Mouse (Mus musculus): Measurements from ENCODE around the gene Wif1. TPM values are rescaled to one million over a fixed set of nuclear protein-coding genes. Genes with fewer than 3 reads are reported as not detected.

The Wif1 gene
- total RNA-seq (2014; fragmentation: Nextera tagmentation): not detected in 2 replicates
- 0.12 TPM in 1 of 2 replicates, not detected in the other for total RNA-seq (2017)
- polyA plus RNA-seq (2012): not detected in 2 replicates

- Histone ChIP-seq H3K4me1 (ENCODE audit: insufficient read depth, low read depth, low read length) (peaks cover 13% of the 10 kb centered on the region), H3K4me3 (ENCODE audit: low read depth, low read length) (peak within 1 kb of the TSS; percentile 67), H3K9me3 (replicated peaks) (no peaks in the 10 kb centered on the region), H3K27me3 (ENCODE audit: insufficient read depth, low read length) (peaks cover 12% of the 10 kb centered on the region), H3K36me3 (replicated peaks) (no peaks in the 10 kb centered on the region)
- DNase-seq (ENCODE audit: low spot score) (peak; percentile 38), ATAC-seq (ENCODE audit: extremely low read depth, insufficient number of reproducible peaks, low FRiP score, poor library complexity, severe bottlenecking) (peak; percentile 59; the same call in 1 of the 2 replicates)
- TF ChIP-seq CTCF (IDR thresholded peaks at IDR 0.05; ENCODE audit: low read depth, low read length) (peak; percentile 74; the same call in 1 of the 2 replicates), GATA1 (IDR thresholded peaks at IDR 0.05; ENCODE audit: borderline replicate concordance, low read length) (no peak), POLR2AphosphoS5 (IDR thresholded peaks at IDR 0.05; ENCODE audit: insufficient replicate concordance, low read depth, low read length) (no peak)
Measured at GRCm38 (mm10) chr10:121033826-121034568, at the start of gene Wif1. Gene Wif1 (plus strand): TSS chr10:121033960.

DNA sequence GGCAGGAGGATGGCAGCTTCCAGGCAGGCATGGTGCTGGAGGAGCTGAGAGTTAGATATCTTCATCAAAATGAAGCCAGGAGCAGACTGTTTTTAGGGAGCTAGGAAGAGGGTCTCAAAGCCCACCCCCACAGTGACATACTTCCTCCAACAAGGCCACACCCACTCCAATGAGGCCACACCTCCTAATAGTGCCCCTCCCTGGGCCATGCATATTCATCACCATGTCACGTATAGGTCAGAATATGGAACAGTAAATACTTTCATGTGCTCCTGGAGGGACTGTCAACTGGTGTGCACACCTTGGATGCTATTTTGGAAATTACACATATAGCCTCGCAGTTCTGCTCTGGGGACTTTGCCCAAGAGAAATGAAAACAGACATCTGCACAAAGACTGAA lies 31.6 kb upstream of the Wif1 start:
- ATAC-seq (ENCODE audit: extremely low read depth, insufficient number of reproducible peaks, low FRiP score, poor library complexity, severe bottlenecking): no peak
- no peak for DNase-seq (ENCODE audit: low spot score)
- no peaks in the 10 kb centered on the region for H3K4me1 ChIP-seq (ENCODE audit: insufficient read depth, low read depth, low read length)
- H3K36me3 ChIP-seq (replicated peaks): no peaks in the 10 kb centered on the region
- H3K9me3 ChIP-seq (replicated peaks): no peaks in the 10 kb centered on the region
- no peak overlapping the region for H3K4me3 ChIP-seq (ENCODE audit: low read depth, low read length)
- no peaks in the 10 kb centered on the region for H3K27me3 ChIP-seq (ENCODE audit: insufficient read depth, low read length)
- TF ChIP-seq GATA2 (IDR thresholded peaks at IDR 0.05; ENCODE audit: borderline replicate concordance, low read depth, low read length) (no peak), CTCF (IDR thresholded peaks at IDR 0.05; ENCODE audit: low read depth, low read length) (no peak), POLR2AphosphoS5 (IDR thresholded peaks at IDR 0.05; ENCODE audit: insufficient replicate concordance, low read depth, low read length) (no peak), GATA1 (IDR thresholded peaks at IDR 0.05; ENCODE audit: borderline replicate concordance, low read length) (no peak), TAL1 (conservative IDR thresholded peaks at IDR 0.05; ENCODE audit: low read depth, low read length) (no peak)

DNA sequence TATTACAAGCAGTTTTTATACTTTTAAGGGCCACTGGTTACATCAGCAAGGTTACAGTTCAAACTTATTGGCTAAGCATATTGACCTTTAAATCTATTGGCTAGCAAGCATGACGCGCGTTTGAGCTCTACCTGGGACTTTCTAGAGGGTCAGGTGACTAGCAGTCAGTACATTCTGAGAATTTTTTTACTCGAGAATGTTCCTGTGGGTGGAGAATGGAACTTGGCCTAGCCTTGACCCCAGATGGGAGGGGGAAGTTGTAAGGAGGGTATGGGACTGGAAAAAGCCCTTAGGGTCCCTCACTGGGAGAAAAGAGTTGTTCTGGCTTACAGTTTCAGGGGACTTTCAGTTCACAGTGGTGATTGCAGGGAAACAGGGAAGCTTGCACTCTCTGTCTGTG lies 22.3 kb upstream of the Wif1 start:
- no peak for DNase-seq (ENCODE audit: low spot score)
- Histone ChIP-seq H3K4me1 (ENCODE audit: insufficient read depth, low read depth, low read length) (no peaks in the 10 kb centered on the region), H3K9me3 (replicated peaks) (0 out of 2 replicates have a peak, but pooled peaks cover 4% of the 10 kb centered on the region), H3K4me3 (ENCODE audit: low read depth, low read length) (no peak overlapping the region), H3K27me3 (ENCODE audit: insufficient read depth, low read length) (no peaks in the 10 kb centered on the region), H3K36me3 (replicated peaks) (no peaks in the 10 kb centered on the region)
- ATAC-seq (ENCODE audit: extremely low read depth, insufficient number of reproducible peaks, low FRiP score, poor library complexity, severe bottlenecking): no peak
- TF ChIP-seq GATA1 (IDR thresholded peaks at IDR 0.05; ENCODE audit: borderline replicate concordance, low read length): no peak
- no peak for TF ChIP-seq POLR2AphosphoS5 (IDR thresholded peaks at IDR 0.05; ENCODE audit: insufficient replicate concordance, low read depth, low read length)
- no peak for TF ChIP-seq CTCF (IDR thresholded peaks at IDR 0.05; ENCODE audit: low read depth, low read length)
- TF ChIP-seq GATA2 (IDR thresholded peaks at IDR 0.05; ENCODE audit: borderline replicate concordance, low read depth, low read length): no peak
- TF ChIP-seq TAL1 (conservative IDR thresholded peaks at IDR 0.05; ENCODE audit: low read depth, low read length): no peak

GRCm38 (mm10) chr10:121016291-121016690 lies 17.5 kb upstream of the Wif1 start:
- 0 out of 2 replicates have a peak, but pooled peaks cover 4% of the 10 kb centered on the region for H3K9me3 ChIP-seq (replicated peaks)
- no peaks in the 10 kb centered on the region for H3K36me3 ChIP-seq (replicated peaks)
- no peak overlapping the region for H3K4me3 ChIP-seq (ENCODE audit: low read depth, low read length)
- H3K27me3 ChIP-seq (ENCODE audit: insufficient read depth, low read length): no peaks in the 10 kb centered on the region
- TF ChIP-seq GATA1 (IDR thresholded peaks at IDR 0.05; ENCODE audit: borderline replicate concordance, low read length): no peak
- no peak for TF ChIP-seq POLR2AphosphoS5 (IDR thresholded peaks at IDR 0.05; ENCODE audit: insufficient replicate concordance, low read depth, low read length)
- TF ChIP-seq TAL1 (conservative IDR thresholded peaks at IDR 0.05; ENCODE audit: low read depth, low read length): no peak
- TF ChIP-seq GATA2 (IDR thresholded peaks at IDR 0.05; ENCODE audit: borderline replicate concordance, low read depth, low read length): no peak
- no peak for TF ChIP-seq CTCF (IDR thresholded peaks at IDR 0.05; ENCODE audit: low read depth, low read length)
- no peak for DNase-seq (ENCODE audit: low spot score)
- H3K4me1 ChIP-seq (ENCODE audit: insufficient read depth, low read depth, low read length): no peaks in the 10 kb centered on the region
- ATAC-seq (ENCODE audit: extremely low read depth, insufficient number of reproducible peaks, low FRiP score, poor library complexity, severe bottlenecking): no peak

DNA sequence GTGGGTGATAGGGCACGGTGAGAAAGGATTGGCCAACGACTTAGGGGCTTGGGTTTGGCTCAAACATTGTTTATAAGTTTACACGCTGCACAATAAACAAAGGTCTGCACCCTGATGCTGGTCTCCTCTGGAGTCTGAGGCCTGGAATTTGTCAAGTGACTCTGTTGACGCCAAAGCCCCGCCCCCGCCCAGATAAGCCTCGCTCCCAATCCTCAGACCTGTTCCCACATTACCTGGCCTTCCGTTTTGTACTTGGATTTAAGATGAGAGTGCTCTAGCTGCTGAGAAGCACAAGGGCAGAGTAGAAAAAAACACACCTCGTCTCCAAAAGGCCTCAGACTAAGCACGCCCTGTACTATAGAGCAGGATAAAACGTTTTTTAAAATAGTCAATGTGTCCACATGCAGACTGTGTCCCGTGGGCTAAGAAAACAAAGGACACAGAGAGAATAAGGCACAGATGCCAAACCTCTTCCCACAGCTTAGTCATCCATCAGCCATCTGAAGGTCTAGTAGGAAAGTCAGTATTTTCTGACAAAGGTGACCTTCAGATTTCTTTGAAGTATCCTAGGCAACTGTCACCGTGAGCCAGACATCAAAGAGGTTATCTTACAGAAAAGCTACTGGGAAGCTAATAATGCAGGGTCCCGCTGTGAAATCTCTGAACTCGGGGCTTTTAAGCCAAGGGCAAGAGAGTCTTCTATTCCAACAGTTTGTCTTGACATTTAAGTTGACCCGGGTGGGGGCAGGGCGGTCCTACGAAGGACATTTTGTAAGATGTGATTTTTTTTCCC lies 16.9 kb upstream of the Wif1 start:
- H3K9me3 ChIP-seq (replicated peaks): 0 out of 2 replicates have a peak, but pooled peaks cover 2% of the 10 kb centered on the region
- DNase-seq (ENCODE audit: low spot score) (no peak), ATAC-seq (ENCODE audit: extremely low read depth, insufficient number of reproducible peaks, low FRiP score, poor library complexity, severe bottlenecking) (no peak)
- H3K36me3 ChIP-seq (replicated peaks): no peaks in the 10 kb centered on the region
- H3K4me3 ChIP-seq (ENCODE audit: low read depth, low read length): no peak overlapping the region
- TF ChIP-seq TAL1 (conservative IDR thresholded peaks at IDR 0.05; ENCODE audit: low read depth, low read length): no peak
- TF ChIP-seq POLR2AphosphoS5 (IDR thresholded peaks at IDR 0.05; ENCODE audit: insufficient replicate concordance, low read depth, low read length): no peak
- TF ChIP-seq CTCF (IDR thresholded peaks at IDR 0.05; ENCODE audit: low read depth, low read length): no peak
- no peak for TF ChIP-seq GATA1 (IDR thresholded peaks at IDR 0.05; ENCODE audit: borderline replicate concordance, low read length)
- TF ChIP-seq GATA2 (IDR thresholded peaks at IDR 0.05; ENCODE audit: borderline replicate concordance, low read depth, low read length): no peak
- no peaks in the 10 kb centered on the region for H3K4me1 ChIP-seq (ENCODE audit: insufficient read depth, low read depth, low read length)
- H3K27me3 ChIP-seq (ENCODE audit: insufficient read depth, low read length): no peaks in the 10 kb centered on the region

DNA sequence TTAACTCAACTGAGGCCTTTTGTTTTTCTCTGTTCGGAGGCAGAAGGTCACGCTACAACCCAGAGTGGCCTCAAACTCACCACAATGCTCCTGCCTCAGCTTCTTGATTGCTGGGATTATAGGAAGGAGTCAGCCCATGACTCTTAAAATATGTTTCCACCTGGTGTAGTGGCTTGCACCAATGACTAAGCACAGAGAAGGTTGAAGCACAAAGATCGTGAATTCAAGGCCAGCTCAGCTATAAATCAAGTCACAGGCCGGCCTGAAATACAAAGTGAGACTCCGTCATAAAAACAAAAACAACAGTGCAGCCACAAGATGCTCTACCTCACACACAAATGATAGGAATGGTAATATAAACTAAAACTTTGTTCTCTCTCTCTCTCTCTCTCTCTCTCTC lies 10.8 kb upstream of the Wif1 start:
- H3K4me3 ChIP-seq (ENCODE audit: low read depth, low read length): no peak overlapping the region
- H3K36me3 ChIP-seq (replicated peaks): no peaks in the 10 kb centered on the region
- H3K4me1 ChIP-seq (ENCODE audit: insufficient read depth, low read depth, low read length): no peaks in the 10 kb centered on the region
- DNase-seq (ENCODE audit: low spot score) (no peak), ATAC-seq (ENCODE audit: extremely low read depth, insufficient number of reproducible peaks, low FRiP score, poor library complexity, severe bottlenecking) (no peak)
- TF ChIP-seq TAL1 (conservative IDR thresholded peaks at IDR 0.05; ENCODE audit: low read depth, low read length): no peak
- no peak for TF ChIP-seq POLR2AphosphoS5 (IDR thresholded peaks at IDR 0.05; ENCODE audit: insufficient replicate concordance, low read depth, low read length)
- no peak for TF ChIP-seq GATA2 (IDR thresholded peaks at IDR 0.05; ENCODE audit: borderline replicate concordance, low read depth, low read length)
- TF ChIP-seq GATA1 (IDR thresholded peaks at IDR 0.05; ENCODE audit: borderline replicate concordance, low read length): no peak
- TF ChIP-seq CTCF (IDR thresholded peaks at IDR 0.05; ENCODE audit: low read depth, low read length): no peak
- no peaks in the 10 kb centered on the region for H3K9me3 ChIP-seq (replicated peaks)
- no peaks in the 10 kb centered on the region for H3K27me3 ChIP-seq (ENCODE audit: insufficient read depth, low read length)

Data from G1E (cell line).